Mouse (Mus musculus): ENCODE measurements at regions not wholly inside any gene's neighbourhood (a gene's known extent, or its start where the extent isn't known, plus 50 kb on each side); places are given as distances from the start of the nearest gene placed in this dataset.
"Not testable (repeated sequence)": the region's sequence is repeated elsewhere in the genome, so short reads cannot be mapped to it uniquely, and the experiment has no call there.

- in situ Hi-C loops (cut with MseI, MboI), result no loop called here
Measured at GRCm38 (mm10) chr3:16533643-16534042, 527.4 kb upstream of the Gm5150 start.

- in situ Hi-C loops (cut with MseI, MboI), result not testable (repeated sequence)
Measured at GRCm38 (mm10) chr3:16527511-16527910, 521.3 kb upstream of the Gm5150 start.

GRCm38 (mm10) chr3:16488431-16488830 lies 482.2 kb upstream of the Gm5150 start:
- in situ Hi-C loops (cut with MseI, MboI), result not testable (repeated sequence)

GRCm38 (mm10) chr3:16482750-16483149 lies 476.5 kb upstream of the Gm5150 start:
- in situ Hi-C loops (cut with MseI, MboI), result no loop called here

- in situ Hi-C loops (cut with MseI, MboI), result loop anchor here in 1 of 2 experiments (25.0 kb wide), 1 partner anchor 1341 kb away; no protein-coding TSS in a partner anchor
Measured at GRCm38 (mm10) chr3:16471360-16471759, 465.1 kb upstream of the Gm5150 start.

GRCm38 (mm10) chr3:16466388-16466787 lies 460.2 kb upstream of the Gm5150 start:
- in situ Hi-C loops (cut with MseI, MboI), result loop anchor here in 1 of 2 experiments (25.0 kb wide), 1 partner anchor 1346 kb away; no protein-coding TSS in a partner anchor

GRCm38 (mm10) chr3:16465357-16465756 lies 459.1 kb upstream of the Gm5150 start:
- in situ Hi-C loops (cut with MseI, MboI), result loop anchor here in 1 of 2 experiments (25.0 kb wide), 1 partner anchor 1347 kb away; no protein-coding TSS in a partner anchor

- in situ Hi-C loops (cut with MseI, MboI), result loop anchor here in 1 of 2 experiments (25.0 kb wide), 1 partner anchor 1348 kb away; no protein-coding TSS in a partner anchor
Measured at GRCm38 (mm10) chr3:16464301-16464700, 458.1 kb upstream of the Gm5150 start.

GRCm38 (mm10) chr3:16433033-16433432 lies 426.8 kb upstream of the Gm5150 start:
- in situ Hi-C loops (cut with MseI, MboI), result no loop called here

GRCm38 (mm10) chr3:16431819-16432115 lies 425.5 kb upstream of the Gm5150 start:
- in situ Hi-C loops (cut with MseI, MboI), result no loop called here

- in situ Hi-C loops (cut with MseI, MboI), result no loop called here
Measured at GRCm38 (mm10) chr3:16431082-16431818, 425.0 kb upstream of the Gm5150 start.
